Mouse (Mus musculus) cerebellum, postnatal 4 days (tissue): Measurements from ENCODE around the gene Tut7.
"Not testable (repeated sequence)": the region's sequence is repeated elsewhere in the genome, so short reads cannot be mapped to it uniquely, and the experiment has no call there.

Experiments used
- DNase-seq, 2 experiments: peaks; one replicate each; pipeline ENCODE4 v3.0.0; 2022; ENCODE audit warnings: low spot score in 2 of 2, mixed read lengths in 1 of 2

The Tut7 gene

GRCm38 (mm10) chr13:59822507-59823462 is at the start of gene Tut7:
TSS of gene Tut7 (minus strand) at chr13:59823147.
- DNase-seq: peak; percentile 80 to 90

DNA sequence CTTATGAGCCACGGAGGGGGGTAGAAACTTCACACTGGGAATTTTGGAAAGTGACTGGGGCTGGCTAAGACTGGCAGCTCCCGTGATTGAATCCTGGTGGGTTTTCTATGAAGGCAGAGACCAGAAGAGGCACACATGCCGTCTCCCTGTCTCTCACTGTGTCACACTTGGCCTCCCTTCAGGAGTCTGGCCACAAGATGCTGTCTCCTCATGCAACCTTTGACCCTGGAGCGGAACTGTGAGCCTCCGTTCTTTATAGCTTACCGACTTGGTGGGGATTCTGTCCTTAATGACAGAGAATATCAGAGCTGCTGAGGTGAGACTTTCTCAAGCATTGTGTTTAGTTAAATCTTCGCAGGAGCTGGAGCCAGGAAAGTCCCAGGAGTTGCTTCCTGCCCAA is 49.5 kb upstream of the Tut7 start:
- DNase-seq: no peak

- DNase-seq: no peak
Measured at GRCm38 (mm10) chr13:59870004-59870403, 47.1 kb upstream of the Tut7 start.

DNA sequence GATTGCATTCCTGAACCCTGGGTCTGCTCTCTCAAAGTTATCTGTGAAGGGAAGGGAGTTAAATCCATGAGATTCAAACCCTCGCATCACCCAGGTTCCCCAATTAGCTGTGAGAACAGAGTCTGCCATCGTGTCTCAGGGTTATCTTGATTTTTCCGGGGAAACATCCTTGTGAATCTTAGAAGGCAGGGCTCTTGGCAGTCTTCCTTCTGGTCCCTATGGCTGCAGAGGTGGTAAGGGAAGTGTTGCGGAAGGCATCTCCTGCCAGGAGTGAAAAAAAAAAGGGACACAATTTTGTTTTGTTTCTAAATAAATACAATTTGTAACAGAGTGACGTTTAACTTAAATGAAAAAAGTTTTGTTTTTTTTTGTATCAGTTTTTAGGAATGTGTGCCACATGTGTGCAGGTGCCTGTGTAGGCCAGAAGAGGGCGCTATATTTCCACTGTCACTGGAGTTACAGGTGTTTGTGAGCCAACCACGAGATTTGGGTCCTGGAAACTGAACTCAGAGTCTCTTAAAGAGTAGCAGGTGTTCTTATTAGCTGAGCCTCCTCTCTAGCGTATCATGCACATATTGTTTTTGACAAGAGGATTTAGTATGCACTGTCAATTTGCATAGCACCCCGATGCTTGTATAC is 45.2 kb upstream of the Tut7 start:
- DNase-seq: no peak

GRCm38 (mm10) chr13:59867103-59867502 is 44.2 kb upstream of the Tut7 start:
- no peak for DNase-seq

GRCm38 (mm10) chr13:59859515-59859914 is 36.6 kb upstream of the Tut7 start:
- no peak for DNase-seq

DNA sequence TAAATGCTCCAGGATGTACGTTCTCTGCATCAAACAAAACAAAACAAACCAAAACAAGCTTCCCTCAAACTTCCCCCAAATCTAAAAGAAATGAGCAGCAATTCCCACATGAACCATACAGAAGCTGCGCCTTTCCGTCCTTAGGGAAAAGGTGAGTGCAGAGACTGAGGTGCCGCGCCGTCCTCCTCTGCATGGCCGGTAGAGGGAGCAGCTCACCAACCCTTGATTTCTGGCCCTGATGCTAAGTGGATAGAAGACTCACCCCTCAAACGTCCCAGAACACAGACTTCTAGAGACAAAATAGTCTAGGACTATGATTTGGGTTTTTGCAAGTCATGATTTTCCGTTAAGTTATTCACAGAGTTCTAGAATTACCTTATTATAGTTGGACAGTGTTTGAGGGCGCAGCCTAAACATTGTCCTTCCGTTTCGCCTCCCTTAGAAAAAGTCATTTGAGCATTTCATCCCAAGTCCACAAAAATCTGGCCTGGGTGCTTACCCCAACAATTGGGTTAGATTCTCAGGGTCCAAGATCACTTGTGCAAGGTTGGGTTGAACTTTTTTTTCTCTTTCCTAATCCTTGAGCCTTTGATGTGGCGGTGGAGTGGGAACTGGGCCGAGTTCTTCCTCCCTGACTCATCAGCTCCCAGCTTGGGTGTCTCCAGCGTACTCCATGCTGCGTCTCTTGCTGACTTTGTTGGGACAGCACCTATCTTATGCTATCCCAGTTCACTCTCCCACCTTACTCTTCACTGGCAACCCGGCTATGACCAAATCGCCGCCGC is 33.5 kb upstream of the Tut7 start:
- DNase-seq: peak in 1 of 2 experiments; percentile 55

GRCm38 (mm10) chr13:59853471-59853870 is 30.5 kb upstream of the Tut7 start:
- no peak for DNase-seq

- no peak for DNase-seq
Measured at GRCm38 (mm10) chr13:59850373-59850772, 27.4 kb upstream of the Tut7 start.

DNA sequence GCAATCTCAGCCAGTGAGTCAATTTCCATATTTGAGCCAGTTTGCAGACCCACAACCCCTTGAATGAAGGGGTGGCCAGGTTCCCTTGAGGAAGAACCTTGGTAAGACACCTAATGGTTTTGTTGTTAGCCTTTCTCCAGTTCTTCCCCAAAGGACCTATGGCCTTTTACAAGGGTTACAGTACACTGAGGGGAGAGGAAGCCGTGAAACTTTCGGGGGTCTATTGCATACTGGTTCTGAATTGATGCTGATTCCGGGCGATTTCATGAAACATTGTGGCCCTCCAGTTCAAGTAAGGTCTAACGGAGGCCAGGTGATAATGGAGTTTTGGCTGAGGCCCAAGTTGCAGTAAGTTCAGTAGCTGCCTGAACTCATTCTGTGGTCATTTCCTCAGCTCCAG is 21.7 kb upstream of the Tut7 start:
- no peak for DNase-seq

GRCm38 (mm10) chr13:59843976-59844375 is 21.0 kb upstream of the Tut7 start:
- no peak for DNase-seq

DNA sequence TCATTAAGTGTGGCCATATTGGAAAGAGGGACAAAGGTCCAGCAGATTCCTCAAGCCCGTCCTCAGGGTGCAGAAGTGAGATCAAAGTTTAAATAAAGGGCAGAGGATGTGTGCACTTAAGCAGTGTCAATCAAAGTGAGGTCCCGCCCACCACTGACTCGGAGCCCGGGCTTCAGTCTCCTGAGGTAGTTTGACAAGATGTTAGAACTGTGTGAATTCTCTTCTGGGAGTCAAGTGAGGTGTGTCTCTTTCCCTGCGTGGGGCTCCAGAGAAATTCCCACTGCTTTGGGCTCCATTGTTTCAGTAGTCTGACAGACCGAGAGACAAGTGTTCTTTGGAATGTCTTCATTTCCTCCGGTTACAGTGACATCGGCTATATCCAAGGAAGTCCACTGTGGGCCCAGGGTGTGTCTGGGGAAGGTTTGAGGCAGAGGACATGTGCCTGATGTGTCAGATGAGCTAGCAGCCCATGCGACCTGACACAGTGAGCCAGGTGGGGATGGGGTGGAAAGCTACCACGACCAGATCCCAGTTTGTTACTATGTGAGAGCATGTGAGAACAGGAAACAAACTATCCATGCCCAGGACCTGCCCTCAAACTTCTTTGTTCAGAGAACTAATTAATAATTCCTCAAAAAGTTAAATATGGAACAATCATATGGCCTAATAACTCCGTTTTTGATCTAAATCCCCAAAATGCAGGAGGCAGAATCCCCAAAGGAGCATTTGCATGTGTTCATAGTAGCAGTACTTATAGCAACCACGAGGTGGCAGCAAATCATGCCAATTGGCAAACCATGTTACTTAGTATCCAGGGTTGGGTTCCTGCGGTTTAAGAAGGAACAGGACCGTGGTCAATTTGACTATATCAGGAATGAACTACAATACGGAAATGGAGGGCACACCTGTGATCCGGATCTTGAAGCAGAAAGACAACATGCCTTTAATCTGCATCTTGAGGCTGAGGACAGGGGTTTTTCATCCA is 19.6 kb upstream of the Tut7 start:
- DNase-seq: peak; percentile 72 to 86

GRCm38 (mm10) chr13:59841761-59842160 is 18.8 kb upstream of the Tut7 start:
- not testable (repeated sequence) for DNase-seq

DNA sequence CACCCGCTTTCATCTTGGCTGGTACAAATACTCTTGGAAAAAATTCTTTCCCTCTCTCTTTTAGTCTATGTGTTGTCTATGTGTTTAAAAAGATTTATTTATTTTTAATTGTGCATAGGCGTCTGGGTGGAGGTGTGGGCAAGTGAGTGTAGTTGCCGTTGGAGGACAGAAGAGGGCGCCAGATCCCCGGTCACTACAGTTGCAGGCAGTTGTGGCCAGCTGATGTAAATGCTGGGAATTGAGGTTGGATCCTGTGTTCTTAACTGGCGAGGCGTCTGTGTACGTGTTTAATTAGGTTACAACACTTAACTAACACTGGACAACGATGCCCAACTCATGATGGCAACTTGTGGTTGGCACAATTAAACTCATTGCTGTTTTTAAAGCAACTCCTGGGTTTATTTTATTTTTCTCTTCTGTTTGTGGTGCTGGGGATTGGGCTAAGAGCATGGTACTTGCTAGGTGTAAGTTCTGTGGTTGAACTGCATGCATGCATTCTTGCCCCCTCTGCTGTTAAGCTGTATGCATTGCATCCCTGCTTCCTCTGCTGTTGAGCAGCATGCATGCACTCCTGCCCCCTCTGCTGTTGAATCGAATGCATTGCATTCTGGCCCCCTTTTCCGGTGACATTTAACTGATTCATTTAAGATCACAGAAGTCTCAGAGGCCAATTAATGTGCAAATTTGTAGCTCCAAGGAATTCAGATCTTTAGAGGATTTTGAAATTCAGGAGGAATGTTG is 17.7 kb upstream of the Tut7 start:
- peak; percentile 66 to 82 for DNase-seq

- no peak for DNase-seq
Measured at GRCm38 (mm10) chr13:59839356-59839755, 16.4 kb upstream of the Tut7 start.

GRCm38 (mm10) chr13:59838464-59838863 is 15.5 kb upstream of the Tut7 start:
- DNase-seq: no peak

- DNase-seq: no peak
Measured at GRCm38 (mm10) chr13:59836811-59837210, 13.9 kb upstream of the Tut7 start.

- no peak for DNase-seq
Measured at GRCm38 (mm10) chr13:59836101-59836798, 13.3 kb upstream of the Tut7 start.

DNA sequence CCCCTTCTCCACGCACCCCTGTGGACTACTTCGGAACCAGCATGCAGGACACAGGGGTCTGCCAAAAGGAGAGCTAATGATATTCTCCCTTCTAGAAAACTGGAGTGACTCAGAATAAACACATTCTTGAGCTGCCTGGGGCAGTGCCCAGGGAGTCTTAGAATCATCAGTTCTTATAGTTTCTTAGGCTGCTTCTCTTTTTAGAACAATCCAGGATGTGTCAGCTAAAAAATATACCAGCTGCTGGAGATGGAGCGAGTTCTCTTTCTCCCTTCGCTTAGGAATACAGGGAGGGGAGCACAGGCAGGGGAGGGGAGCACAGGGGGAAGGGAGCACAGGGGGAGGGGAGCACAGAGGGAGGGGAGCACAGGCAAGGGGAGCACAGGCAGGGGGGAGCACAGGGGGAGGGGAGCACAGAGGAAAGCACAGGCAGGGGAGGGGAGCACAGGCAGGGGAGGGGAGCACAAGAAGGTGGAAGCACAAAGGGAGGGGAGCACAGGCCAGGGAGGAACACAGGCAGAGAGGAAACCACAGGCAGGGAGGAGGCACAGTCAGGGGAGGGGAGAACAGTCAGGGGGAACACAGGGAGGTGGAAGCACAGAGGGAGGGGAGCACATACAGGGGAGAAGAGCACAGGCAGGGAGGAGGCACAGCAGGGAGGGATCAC is 12.0 kb upstream of the Tut7 start:
- no peak for DNase-seq
